Comparison of ENCODE assay signal across 9 mouse cellular contexts in the genomic region with DNA sequence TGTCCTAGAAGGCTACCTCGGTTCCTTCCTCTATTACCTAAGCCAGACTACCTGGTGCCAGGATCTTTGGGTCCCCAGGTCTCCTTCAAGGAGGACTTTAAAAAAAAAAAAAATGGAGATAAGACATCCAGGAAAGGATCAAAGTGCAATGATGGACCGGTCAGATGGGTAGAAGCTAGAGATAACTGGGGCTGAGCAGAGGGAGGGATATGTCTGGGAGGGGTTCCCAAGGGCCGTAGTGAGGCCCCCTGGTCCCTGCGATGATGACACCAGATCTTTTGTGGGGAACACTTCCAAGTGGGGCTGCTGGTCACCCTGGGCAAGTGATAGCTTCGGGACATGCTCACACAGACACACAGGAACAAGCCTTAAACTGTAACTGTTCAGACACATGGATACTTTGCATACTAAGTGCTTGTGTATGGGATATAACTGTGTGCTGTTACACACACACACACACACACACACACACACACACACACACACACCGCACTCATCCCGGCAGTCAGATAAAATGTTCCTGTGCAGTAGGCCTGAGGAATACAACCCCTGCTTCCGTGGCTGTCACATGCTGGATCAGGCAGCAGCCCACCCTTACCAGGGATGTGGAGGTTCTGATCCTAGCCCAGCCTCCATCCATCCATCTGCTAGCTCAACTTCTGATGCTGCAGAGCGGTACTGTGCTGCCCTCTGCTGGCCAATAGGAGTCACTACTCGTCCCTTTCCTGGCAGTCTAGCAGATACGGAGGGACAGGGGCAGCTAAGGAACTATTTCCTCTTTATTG.
DNase-seq lines count a peak whose midpoint lies in the region; ATAC-seq lines count a peak whose summit lies in the region.
"Had no signal": no experiment of that assay in that cellular context is flagged by ENCODE, and none has a peak within 500 bp of the region (broad histone marks: within the 10 kb centered on the region; RNA-seq: fewer than 3 reads in every experiment).

No protein-coding gene starts in this region.

- H3K27me3 ChIP-seq in forebrain, embryonic 13.5 days, result no peaks in the 10 kb centered on the region
- H3K27me3 ChIP-seq in hindbrain, embryonic 11.5 days (ENCODE audit: control insufficient read depth, insufficient read depth, low read length), result no peaks in the 10 kb centered on the region
- H3K27me3 ChIP-seq: limb, embryonic 15.5 days had no signal

- DNase-seq in MEL-GATA-1-ER (ENCODE audit: extremely low read depth, low read depth), result peak; percentile 62
- peak; percentile 66 for DNase-seq in c-Kit-positive CD71-negative TER-119-negative erythroid progenitor cells, embryonic 14.5 days (ENCODE audit: low read depth)
- DNase-seq in hindbrain, embryonic 11.5 days (ENCODE audit: low spot score), result peak; percentile 86
- DNase-seq in layer of hippocampus, postnatal 14 days (ENCODE audit: low spot score in 2 of 2), result peak; percentile 73 to 87
- peak; percentile 59 for DNase-seq in lung, postnatal 36 days
- peak; percentile 90 for DNase-seq in retina, embryonic 14.5 days (ENCODE audit: low spot score)
- peak; percentile 63 for DNase-seq in yolk sac, embryonic 10.5 days (ENCODE audit: low spot score)

- H3K27ac ChIP-seq in forebrain, embryonic 13.5 days, result no peak overlapping the region
- H3K27ac ChIP-seq in hindbrain, embryonic 11.5 days (ENCODE audit: low read depth, low read length), result no peak overlapping the region
- H3K27ac ChIP-seq: limb, embryonic 15.5 days had no signal

- no peak overlapping the region for H3K4me2 ChIP-seq in forebrain, embryonic 13.5 days
- H3K4me2 ChIP-seq in hindbrain, embryonic 11.5 days (replicated peaks; ENCODE audit: low read depth, low read length), result no peak overlapping the region
- H3K4me2 ChIP-seq: limb, embryonic 15.5 days had no signal

- 58% methylated on average over 11 of the region's 11 CpGs for WGBS in forebrain, embryonic 13.5 days
- 60% methylated on average over 11 of the region's 11 CpGs for WGBS in hindbrain, embryonic 11.5 days

- no peaks in the 10 kb centered on the region for H3K4me1 ChIP-seq in forebrain, embryonic 13.5 days
- H3K4me1 ChIP-seq in hindbrain, embryonic 11.5 days (replicated peaks; ENCODE audit: control insufficient read depth, insufficient read depth, low read length), result no peaks in the 10 kb centered on the region

- no peaks in the 10 kb centered on the region for H3K9me3 ChIP-seq in forebrain, embryonic 13.5 days (replicated peaks)
- no peaks in the 10 kb centered on the region for H3K9me3 ChIP-seq in hindbrain, embryonic 11.5 days (ENCODE audit: control insufficient read depth, low read length)
- H3K9me3 ChIP-seq: limb, embryonic 15.5 days had no signal

- peak; percentile 76 for ATAC-seq in forebrain, embryonic 13.5 days
- peak; percentile 41 for ATAC-seq in hindbrain, embryonic 11.5 days (ENCODE audit: low FRiP score)

- no peak overlapping the region for H3K9ac ChIP-seq in forebrain, embryonic 13.5 days
- H3K9ac ChIP-seq in hindbrain, embryonic 11.5 days (ENCODE audit: low read depth, low read length), result no peak overlapping the region
- H3K9ac ChIP-seq: limb, embryonic 15.5 days had no signal

- no peaks in the 10 kb centered on the region for H3K36me3 ChIP-seq in forebrain, embryonic 13.5 days (ENCODE audit: poor library complexity, severe bottlenecking)
- H3K36me3 ChIP-seq in hindbrain, embryonic 11.5 days (ENCODE audit: control insufficient read depth, insufficient read depth, low read length), result no peaks in the 10 kb centered on the region
- H3K36me3 ChIP-seq: limb, embryonic 15.5 days had no signal

- no peak overlapping the region for H3K4me3 ChIP-seq in forebrain, embryonic 13.5 days
- no peak overlapping the region for H3K4me3 ChIP-seq in hindbrain, embryonic 11.5 days (ENCODE audit: low read depth, low read length)
- H3K4me3 ChIP-seq: limb, embryonic 15.5 days had no signal
